Mouse (Mus musculus) hindbrain, embryonic 14.5 days (tissue): ENCODE results near the gene Gm21985. TPM values are rescaled to one million over a fixed set of nuclear protein-coding genes. Genes with fewer than 3 reads are reported as not detected.

Experiments used
- ATAC-seq: fragments of 200-750 bp; cut with Nextera tagmentation; 2 replicates; pipeline ENCODE4 v1.8.0; 2017; ENCODE audit warnings: moderate number of reproducible peaks, mild to moderate bottlenecking, moderate TSS enrichment, moderate library complexity; ENCODE audit not compliant: low FRiP score
- DNase-seq: peaks from one replicate; pipeline ENCODE4 v3.0.0-alpha.2; 2015; ENCODE audit warnings: low spot score
- H3K27ac ChIP-seq: fragments of 300-500 bp; sonication (generic); 2 replicates; pipeline ENCODE4 v1.5.1; 2014; ENCODE audit warnings: mild to moderate bottlenecking, moderate library complexity
- H3K27me3 ChIP-seq: fragments of 300-500 bp; sonication (generic); 2 replicates; pipeline ENCODE4 v1.6.1; 2014; ENCODE audit warnings: mild to moderate bottlenecking, low read length, mixed read lengths; ENCODE audit not compliant: control insufficient read depth, insufficient read depth
- H3K36me3 ChIP-seq: fragments of 300-500 bp; sonication (generic); replicated peaks from 2 replicates; pipeline ENCODE4 v1.6.1; 2014; ENCODE audit not compliant: control insufficient read depth, insufficient read depth
- H3K4me1 ChIP-seq: fragments of 300-500 bp; sonication (generic); replicated peaks from 2 replicates; pipeline ENCODE4 v1.6.1; 2014; ENCODE audit warnings: antibody characterized with exemption, low read length, mixed read lengths; ENCODE audit not compliant: control insufficient read depth, insufficient read depth
- H3K4me2 ChIP-seq: fragments of 300-500 bp; sonication (generic); replicated peaks from 2 replicates; pipeline ENCODE4 v1.6.1; 2014; ENCODE audit warnings: mild to moderate bottlenecking, moderate library complexity
- H3K4me3 ChIP-seq: fragments of 300-500 bp; sonication (generic); replicated peaks from 2 replicates; pipeline ENCODE4 v1.5.1; 2014; ENCODE audit warnings: mild to moderate bottlenecking, low read length
- H3K9ac ChIP-seq: fragments of 300-500 bp; sonication (generic); 2 replicates; pipeline ENCODE4 v1.6.1; 2014
- H3K9me3 ChIP-seq: fragments of 300-500 bp; sonication (generic); 2 replicates; pipeline ENCODE4 v1.6.1; 2016; ENCODE audit warnings: low read length; ENCODE audit not compliant: control insufficient read depth
- WGBS: fragments of 180-500 bp; shearing (Covaris S2); extraction: QIAGEN DNeasy Blood & Tissue Kit; methylation state at CpG from one replicate; pipeline ENCODE4 v1.1.7; 2014; 5-methylcytosine and 5-hydroxymethylcytosine counted together
- polyA plus RNA-seq: library from polyadenylated mRNA; unstranded; fragments of >200 nt; fragmentation: Nextera tagmentation; extraction: Ambion mirVana; gene quantifications from 2 replicates; pipeline ENCODE4 v1.2.1, GENCODE M21; 2014

Gene Gm21985
- polyA plus RNA-seq, 1 experiment from 2014 or later: not detected

DNA sequence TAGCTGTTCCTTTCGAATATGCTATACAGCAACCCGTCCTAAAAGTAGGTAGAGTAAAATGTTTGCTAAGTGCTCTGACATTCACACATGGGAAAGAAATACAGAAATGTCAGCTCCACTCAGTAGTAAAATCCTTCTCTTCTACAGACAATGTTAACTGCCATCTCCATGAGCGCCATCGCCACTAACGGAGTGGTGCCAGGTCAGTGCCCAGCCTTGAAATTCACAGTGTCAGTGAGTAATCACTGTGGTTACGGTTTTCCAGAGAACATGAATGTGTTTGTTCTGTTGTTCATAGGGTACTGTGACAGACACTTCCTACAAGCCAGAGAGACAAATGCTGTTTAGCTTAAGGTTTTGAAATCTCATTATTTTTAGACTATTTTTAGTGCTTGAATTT lies 71.1 kb downstream of the Gm21985 start:
- Histone ChIP-seq H3K9ac (no peak overlapping the region), H3K27me3 (no peaks in the 10 kb centered on the region), H3K4me1 (no peaks in the 10 kb centered on the region), H3K4me3 (no peak overlapping the region), H3K27ac (no peak overlapping the region), H3K36me3 (peaks cover 60% of the 10 kb centered on the region), H3K9me3 (no peaks in the 10 kb centered on the region), H3K4me2 (no peak overlapping the region)
- ATAC-seq: no peak
- no peak for DNase-seq
- WGBS: 90% methylated on average over 6 of the region's 6 CpGs

GRCm38 (mm10) chr2:112339736-112340135 lies 73.6 kb downstream of the Gm21985 start:
- Histone ChIP-seq H3K27me3 (no peaks in the 10 kb centered on the region), H3K27ac (no peak overlapping the region), H3K4me2 (no peak overlapping the region), H3K4me3 (no peak overlapping the region), H3K4me1 (no peaks in the 10 kb centered on the region), H3K36me3 (peaks cover 68% of the 10 kb centered on the region), H3K9ac (no peak overlapping the region), H3K9me3 (no peaks in the 10 kb centered on the region)
- ATAC-seq (no peak), DNase-seq (no peak)
- WGBS: 89% methylated on average over 2 of the region's 2 CpGs

DNA sequence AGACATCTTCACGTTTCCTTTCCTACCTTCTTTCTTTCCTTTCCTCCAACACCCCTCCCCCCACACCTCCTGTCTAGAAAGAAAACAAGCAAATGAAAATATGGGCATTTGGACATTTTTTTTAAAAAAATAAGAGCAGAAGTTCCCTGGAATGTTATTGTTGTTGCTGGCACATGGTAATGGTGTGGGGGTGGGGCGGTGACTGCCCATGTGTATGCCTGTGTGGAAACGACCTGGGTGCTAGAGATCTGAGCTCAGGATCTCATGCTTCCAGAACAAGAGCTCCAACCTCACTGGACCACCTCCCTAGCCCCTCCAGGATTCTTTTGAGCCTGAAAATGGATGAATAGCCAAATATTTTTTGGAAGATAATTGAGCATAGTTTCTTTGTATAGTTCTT lies 75.0 kb downstream of the Gm21985 start:
- DNase-seq: no peak
- Histone ChIP-seq H3K4me2 (no peak overlapping the region), H3K9ac (no peak overlapping the region), H3K9me3 (no peaks in the 10 kb centered on the region), H3K36me3 (peaks cover 67% of the 10 kb centered on the region), H3K27ac (no peak overlapping the region), H3K4me1 (no peaks in the 10 kb centered on the region), H3K27me3 (no peaks in the 10 kb centered on the region), H3K4me3 (no peak overlapping the region)
- WGBS: 71% methylated on average over 3 of the region's 3 CpGs
- no peak for ATAC-seq

DNA sequence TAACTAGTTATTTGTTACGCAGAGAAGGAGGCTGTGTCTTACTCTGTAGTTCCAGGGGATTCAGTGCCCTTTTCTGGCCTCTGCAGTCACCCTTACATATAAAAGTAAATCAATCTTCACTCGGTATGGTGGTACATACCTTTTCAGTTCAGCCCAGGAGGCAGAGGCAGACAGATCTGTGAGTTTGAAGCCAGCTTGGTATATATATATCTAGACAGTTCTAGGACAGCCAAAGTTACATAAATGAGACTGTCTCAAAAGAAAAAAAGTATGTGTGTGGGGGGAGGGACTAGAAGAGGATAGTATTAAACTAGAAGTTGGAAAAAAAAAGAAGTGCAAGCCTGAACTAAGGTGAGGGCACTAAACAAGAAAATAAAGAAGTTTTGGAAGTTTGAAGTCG lies 82.1 kb downstream of the Gm21985 start:
- whole genome bisulfite sequencing: 89% methylated on average over 3 of the region's 3 CpGs
- no peak overlapping the region for H3K27ac ChIP-seq
- H3K36me3 ChIP-seq: peaks cover 76% of the 10 kb centered on the region
- H3K4me3 ChIP-seq: no peak overlapping the region
- H3K9ac ChIP-seq: no peak overlapping the region
- ATAC-seq: no peak
- no peaks in the 10 kb centered on the region for H3K4me1 ChIP-seq
- no peaks in the 10 kb centered on the region for H3K27me3 ChIP-seq
- H3K9me3 ChIP-seq: no peaks in the 10 kb centered on the region
- DNase-seq: no peak
- H3K4me2 ChIP-seq: no peak overlapping the region

GRCm38 (mm10) chr2:112353685-112354455 lies 87.8 kb downstream of the Gm21985 start:
- no peak for ATAC-seq
- WGBS: 90% methylated on average over 7 of the region's 7 CpGs

DNA sequence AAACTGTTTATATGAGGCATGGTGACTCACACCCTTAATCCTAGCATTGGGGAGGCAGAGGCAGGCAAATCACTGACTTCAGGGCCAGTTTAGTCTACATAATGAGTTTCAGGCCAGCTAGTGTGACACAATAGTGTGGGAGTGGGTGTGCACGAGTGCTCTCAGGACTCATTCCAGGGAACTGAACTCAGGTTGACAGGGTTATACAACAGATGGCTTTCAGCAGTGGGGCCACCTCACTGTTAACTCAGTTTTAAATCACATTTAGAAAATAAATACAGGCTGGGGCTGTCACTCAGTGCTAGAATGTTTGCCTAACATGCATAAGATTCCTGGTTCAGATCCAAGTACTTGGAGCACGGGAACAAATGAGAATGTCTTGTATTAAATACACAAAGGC lies 93.5 kb downstream of the Gm21985 start:
- H3K27me3 ChIP-seq: no peaks in the 10 kb centered on the region
- H3K9me3 ChIP-seq: no peaks in the 10 kb centered on the region
- no peak overlapping the region for H3K4me2 ChIP-seq
- no peak for ATAC-seq
- H3K27ac ChIP-seq: no peak overlapping the region
- peaks cover 97% of the 10 kb centered on the region for H3K36me3 ChIP-seq
- H3K9ac ChIP-seq: no peak overlapping the region
- WGBS: 87% methylated on average over 2 of the region's 2 CpGs
- no peaks in the 10 kb centered on the region for H3K4me1 ChIP-seq
- DNase-seq: no peak
- H3K4me3 ChIP-seq: no peak overlapping the region

More at GRCm38 (mm10) chr2:112353685-112354455, 87.8 kb downstream of the Gm21985 start:
- Histone ChIP-seq H3K4me1 (no peaks in the 10 kb centered on the region), H3K27me3 (no peaks in the 10 kb centered on the region), H3K4me2 (no peak overlapping the region), H3K27ac (no peak overlapping the region), H3K9me3 (no peaks in the 10 kb centered on the region), H3K4me3 (no peak overlapping the region), H3K36me3 (peaks cover 85% of the 10 kb centered on the region), H3K9ac (no peak overlapping the region)
- DNase-seq: no peak

DNA sequence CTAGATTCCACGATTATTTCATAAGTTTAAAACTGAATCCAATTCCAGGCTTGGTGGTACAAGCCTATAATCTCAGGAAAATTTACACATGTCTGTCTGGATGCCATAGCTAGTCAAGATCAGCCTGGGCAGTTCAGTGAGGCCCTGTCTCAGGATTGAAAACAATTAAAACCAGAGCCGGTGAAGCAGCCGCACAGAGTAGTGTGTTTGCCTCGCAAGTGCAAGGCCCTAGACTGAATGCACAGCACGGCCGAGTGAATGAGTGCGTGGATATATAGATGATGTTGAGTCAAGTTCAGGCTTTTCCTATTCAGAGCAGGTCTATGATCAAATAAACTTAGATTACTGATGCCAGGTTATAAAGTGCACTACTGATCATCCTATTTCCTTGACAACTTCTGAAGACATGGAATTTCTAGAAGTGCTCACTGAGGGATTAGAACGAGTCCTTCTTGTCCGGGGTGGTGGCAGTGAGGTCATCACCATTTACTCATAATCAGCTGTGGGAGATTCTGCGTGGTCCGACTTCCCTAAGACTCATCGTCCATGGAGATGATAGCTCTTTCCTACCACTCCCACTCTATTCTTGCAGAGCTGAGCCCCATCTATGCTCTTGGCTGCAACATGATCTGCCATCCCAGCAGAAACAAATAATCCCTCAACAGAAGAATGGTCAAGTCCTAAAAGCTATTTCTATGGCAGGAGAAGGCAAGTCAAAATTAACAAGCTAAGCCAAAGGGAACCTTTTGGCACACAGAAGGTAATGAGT lies 94.1 kb downstream of the Gm21985 start:
- Histone ChIP-seq H3K27me3 (no peaks in the 10 kb centered on the region), H3K9me3 (no peaks in the 10 kb centered on the region), H3K27ac (no peak overlapping the region), H3K4me1 (no peaks in the 10 kb centered on the region), H3K36me3 (peaks cover 95% of the 10 kb centered on the region), H3K4me2 (no peak overlapping the region), H3K9ac (no peak overlapping the region), H3K4me3 (no peak overlapping the region)
- ATAC-seq (no peak), DNase-seq (no peak)
- WGBS: 92% methylated on average over 12 of the region's 12 CpGs

DNA sequence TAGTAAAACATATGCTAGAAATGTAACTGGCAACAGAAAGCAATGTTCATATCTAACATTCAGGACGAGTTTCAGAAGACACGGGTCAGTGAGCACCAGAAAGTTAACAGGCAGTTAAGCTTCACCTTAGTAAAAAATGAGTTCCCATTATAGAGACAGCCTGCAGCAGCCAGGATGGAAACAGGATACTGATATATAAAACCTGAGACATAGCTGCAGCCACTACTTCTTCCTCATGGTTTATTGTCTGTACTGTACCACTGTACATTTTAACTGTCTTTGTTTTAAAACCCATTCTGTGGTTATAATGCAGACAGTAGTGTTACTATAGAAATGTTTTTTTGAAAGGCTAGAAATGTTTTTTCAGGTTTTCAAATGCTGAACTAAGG lies 94.7 kb downstream of the Gm21985 start:
- Histone ChIP-seq H3K27me3 (no peaks in the 10 kb centered on the region), H3K9ac (no peak overlapping the region), H3K4me1 (no peaks in the 10 kb centered on the region), H3K4me2 (no peak overlapping the region), H3K4me3 (no peak overlapping the region), H3K36me3 (peaks cover 91% of the 10 kb centered on the region), H3K9me3 (no peaks in the 10 kb centered on the region), H3K27ac (no peak overlapping the region)
- WGBS: 95% methylated on average over 2 of the region's 2 CpGs
- DNase-seq (no peak), ATAC-seq (no peak)

GRCm38 (mm10) chr2:112367222-112367621 lies 101.1 kb downstream of the Gm21985 start:
- Histone ChIP-seq H3K9ac (peak overlapping the region; percentile 81), H3K4me1 (peaks cover 19% of the 10 kb centered on the region), H3K36me3 (peaks cover 27% of the 10 kb centered on the region), H3K4me3 (peak overlapping the region; percentile 75), H3K4me2 (peak overlapping the region; percentile 72), H3K27me3 (no peaks in the 10 kb centered on the region), H3K27ac (no peak overlapping the region), H3K9me3 (no peaks in the 10 kb centered on the region)
- whole genome bisulfite sequencing: 20% methylated on average over 15 of the region's 15 CpGs
- DNase-seq (no peak), ATAC-seq (peak; percentile 38; the same call in 1 of the 2 replicates)
